Mouse (Mus musculus): Measurements from ENCODE around the gene Nostrin. TPM values are rescaled to one million over a fixed set of nuclear protein-coding genes. Genes with fewer than 3 reads are reported as not detected.

The Nostrin gene
- total and polyA plus RNA-seq, 3 experiments = 0.24 to 2.5 (median 0.29) TPM

GRCm38 (mm10) chr2:69224724-69225123, 89.1 kb downstream of the Nostrin start:
- no peaks in the 10 kb centered on the region for H3K79me2 ChIP-seq (replicated peaks; ENCODE audit: control insufficient read depth, extremely low read depth, insufficient read depth, poor library complexity, severe bottlenecking)
- no peak overlapping the region for H3K4me2 ChIP-seq (ENCODE audit: insufficient read depth, low read depth, poor library complexity, severe bottlenecking)
- H3K27me3 ChIP-seq (replicated peaks) = no peaks in the 10 kb centered on the region
- TF ChIP-seq ZMIZ1 (IDR thresholded peaks at IDR 0.05; ENCODE audit: low read depth, low read length) (no peak), BHLHE40 (IDR thresholded peaks at IDR 0.05; ENCODE audit: low read depth, low read length) (no peak), PAX5 (IDR thresholded peaks at IDR 0.05; ENCODE audit: low read length) (no peak), NRF1 (IDR thresholded peaks at IDR 0.05; ENCODE audit: low read depth, low read length) (no peak), MAZ (IDR thresholded peaks at IDR 0.05; ENCODE audit: low read depth, low read length) (no peak), ZKSCAN1 (IDR thresholded peaks at IDR 0.05; ENCODE audit: borderline replicate concordance, low read depth, low read length) (no peak), KAT2A (IDR thresholded peaks at IDR 0.05; ENCODE audit: insufficient replicate concordance, low read length) (no peak), JUND (conservative IDR thresholded peaks at IDR 0.05; ENCODE audit: low read depth, low read length) (no peak), GABPA (IDR thresholded peaks at IDR 0.05; ENCODE audit: insufficient replicate concordance, low read depth, low read length) (no peak), MXI1 (IDR thresholded peaks at IDR 0.05; ENCODE audit: low read depth, low read length) (no peak), ELF1 (IDR thresholded peaks at IDR 0.05; ENCODE audit: low read depth, low read length) (no peak), CTCF (conservative IDR thresholded peaks at IDR 0.05 in 1 of 2, IDR thresholded peaks at IDR 0.05 in 1 of 2; ENCODE audit: low read depth in 2 of 2, low read length in 2 of 2) (no peak), MAFK (IDR thresholded peaks at IDR 0.05; ENCODE audit: insufficient replicate concordance, low read length) (no peak), TBP (conservative IDR thresholded peaks at IDR 0.05; ENCODE audit: low read depth, low read length) (no peak), MYC (IDR thresholded peaks at IDR 0.05; ENCODE audit: low read depth, low read length) (no peak)
- H3K27ac ChIP-seq (ENCODE audit: insufficient read depth, low read depth) = no peak overlapping the region
- H3K4me3 ChIP-seq (replicated peaks in 1 of 3; ENCODE audit: low read depth in 2 of 3, low read length in 2 of 3, poor library complexity in 1 of 3) = no peak overlapping the region
- in situ Hi-C loops (cut with MboI; ENCODE audit: low pct_ligation_motif_present, low pct_unique_long_range_greater_than_20kb, low sequenced_read_pairs) = no loop called here
- dilution Hi-C loops (cut with MboI; ENCODE audit: extremely low pct_ligation_motif_present, extremely low pct_unique_long_range_greater_than_20kb, low sequenced_read_pairs) = no loop called here
- DNase-seq (ENCODE audit: extremely low read depth) = no peak
- no peak overlapping the region for H3K9ac ChIP-seq (ENCODE audit: insufficient read depth, low read depth)
- no peaks in the 10 kb centered on the region for H3K9me3 ChIP-seq (replicated peaks; ENCODE audit: low read length)
- 0 out of 4 replicates have a peak, but pooled peaks cover 0 to 1% of the 10 kb centered on the region in 2 experiments for H3K4me1 ChIP-seq (ENCODE audit: control insufficient read depth in 1 of 2, insufficient read depth in 2 of 2)
- no peaks in the 10 kb centered on the region for H3K36me3 ChIP-seq (replicated peaks in 1 of 2; ENCODE audit: control insufficient read depth in 1 of 2, insufficient read depth in 1 of 2, low read length in 1 of 2)

- dilution Hi-C loops (cut with MboI; ENCODE audit: extremely low pct_ligation_motif_present, extremely low pct_unique_long_range_greater_than_20kb, low sequenced_read_pairs) = no loop called here
- H3K9me3 ChIP-seq (replicated peaks; ENCODE audit: low read length) = no peaks in the 10 kb centered on the region
- TF ChIP-seq NRF1 (IDR thresholded peaks at IDR 0.05; ENCODE audit: low read depth, low read length) (no peak), ZMIZ1 (IDR thresholded peaks at IDR 0.05; ENCODE audit: low read depth, low read length) (no peak), BHLHE40 (IDR thresholded peaks at IDR 0.05; ENCODE audit: low read depth, low read length) (no peak), MAFK (IDR thresholded peaks at IDR 0.05; ENCODE audit: insufficient replicate concordance, low read length) (no peak), CHD1 (IDR thresholded peaks at IDR 0.05; ENCODE audit: low read depth, low read length) (no peak), MEF2A (IDR thresholded peaks at IDR 0.05; ENCODE audit: borderline replicate concordance, low read depth, low read length) (no peak), EP300 (IDR thresholded peaks at IDR 0.05; ENCODE audit: low read length) (no peak), MXI1 (IDR thresholded peaks at IDR 0.05; ENCODE audit: low read depth, low read length) (no peak), NELFE (IDR thresholded peaks at IDR 0.05; ENCODE audit: low read depth, low read length) (no peak), ELF1 (IDR thresholded peaks at IDR 0.05; ENCODE audit: low read depth, low read length) (no peak), SMC3 (IDR thresholded peaks at IDR 0.05; ENCODE audit: low read depth, low read length) (no peak), TBP (conservative IDR thresholded peaks at IDR 0.05; ENCODE audit: low read depth, low read length) (no peak), PAX5 (IDR thresholded peaks at IDR 0.05; ENCODE audit: low read length) (no peak), IRF4 (IDR thresholded peaks at IDR 0.05; ENCODE audit: low read depth, low read length) (no peak), POLR2AphosphoS2 (IDR thresholded peaks at IDR 0.05; ENCODE audit: low read depth, low read length) (no peak), RCOR1 (conservative IDR thresholded peaks at IDR 0.05; ENCODE audit: low read depth, low read length) (no peak), CTCF (conservative IDR thresholded peaks at IDR 0.05 in 1 of 2, IDR thresholded peaks at IDR 0.05 in 1 of 2; ENCODE audit: low read depth in 2 of 2, low read length in 2 of 2) (no peak)
- H3K4me2 ChIP-seq (ENCODE audit: insufficient read depth, low read depth, poor library complexity, severe bottlenecking) = peak overlapping the region; percentile 41; the same call in 1 of the 2 replicates
- no peaks in the 10 kb centered on the region for H3K79me2 ChIP-seq (replicated peaks; ENCODE audit: control insufficient read depth, extremely low read depth, insufficient read depth, poor library complexity, severe bottlenecking)
- in situ Hi-C loops (cut with MboI; ENCODE audit: low pct_ligation_motif_present, low pct_unique_long_range_greater_than_20kb, low sequenced_read_pairs) = no loop called here
- no peak overlapping the region for H3K4me3 ChIP-seq (replicated peaks in 1 of 3; ENCODE audit: low read depth in 2 of 3, low read length in 2 of 3, poor library complexity in 1 of 3)
- no peak overlapping the region for H3K27ac ChIP-seq (ENCODE audit: insufficient read depth, low read depth)
- H3K36me3 ChIP-seq (replicated peaks in 1 of 2; ENCODE audit: control insufficient read depth in 1 of 2, insufficient read depth in 1 of 2, low read length in 1 of 2) = no peaks in the 10 kb centered on the region
- no peaks in the 10 kb centered on the region for H3K27me3 ChIP-seq (replicated peaks)
- no peak overlapping the region for H3K9ac ChIP-seq (ENCODE audit: insufficient read depth, low read depth)
- H3K4me1 ChIP-seq (ENCODE audit: control insufficient read depth in 1 of 2, insufficient read depth in 2 of 2) = no peaks in the 10 kb centered on the region
- DNase-seq (ENCODE audit: extremely low read depth) = no peak
Measured at GRCm38 (mm10) chr2:69226876-69227275, 91.3 kb downstream of the Nostrin start.

All from CH12.LX (cell line).